Mouse (Mus musculus) stomach, postnatal 0 days (tissue): ENCODE measurements around the gene Rdh11.

Source experiments
- CTCF ChIP-seq: IDR thresholded peaks from 2 replicates; pipeline ENCODE4 v1.5.1; 2016; ENCODE audit warnings: antibody characterized with exemption, low read depth, mild to moderate bottlenecking, moderate library complexity
- EP300 ChIP-seq: optimal IDR thresholded peaks from 2 replicates; pipeline ENCODE3; 2016; ENCODE audit warnings: antibody characterized with exemption

- TF ChIP-seq CTCF (no peak), EP300 (no peak)
Observed at GRCm38 (mm10) chr12:79136949-79137348, 55.1 kb downstream of the Rdh11 start.
